In the genomic region with DNA sequence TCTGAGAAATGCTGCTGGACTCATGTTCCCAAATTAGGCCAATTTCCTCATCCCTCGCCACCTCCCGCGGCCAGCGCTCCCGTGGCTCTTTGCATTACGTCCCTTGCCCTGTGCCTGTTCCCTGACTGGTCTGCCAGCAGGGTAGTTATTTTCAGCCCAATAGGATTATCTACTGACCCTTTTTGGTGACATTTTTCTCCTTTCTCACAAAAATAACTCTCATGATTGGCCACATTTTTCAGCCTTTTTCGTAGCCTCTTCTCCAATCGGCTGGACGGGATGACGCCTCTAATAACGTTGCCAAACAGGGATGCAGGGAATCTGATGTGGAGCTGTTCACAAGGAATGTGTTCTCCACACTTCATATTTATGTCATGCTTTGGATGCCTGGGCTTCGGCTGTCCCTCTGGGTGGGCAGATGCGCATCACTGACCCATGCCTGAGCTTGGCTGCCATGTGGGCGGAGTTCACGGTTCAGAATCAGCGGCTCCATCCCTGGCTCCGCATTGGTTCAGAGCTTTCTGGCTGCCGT, we compare ENCODE assay signal across 9 mouse cellular contexts. TPM values are rescaled to one million over a fixed set of nuclear protein-coding genes. Genes with fewer than 3 reads are reported as not detected.
DNase-seq lines count a peak whose midpoint lies in the region; ATAC-seq and TF ChIP-seq lines count a peak whose summit lies in the region.
"Had no signal": no experiment of that assay in that cellular context is flagged by ENCODE, and none has a peak within 500 bp of the region (broad histone marks: within the 10 kb centered on the region; RNA-seq: fewer than 3 reads in every experiment).

No protein-coding gene starts in this region.

- no peak overlapping the region for H3K4me3 ChIP-seq in liver, adult 2 months (ENCODE audit: insufficient read depth, low read depth, low read length)
- H3K4me3 ChIP-seq in midbrain, embryonic 15.5 days = no peak overlapping the region
- no peak overlapping the region for H3K4me3 ChIP-seq in forebrain, embryonic 14.5 days (ENCODE audit: low read depth, low read length)

- no peaks in the 10 kb centered on the region for H3K27me3 ChIP-seq in liver, adult 2 months (ENCODE audit: control insufficient read depth, insufficient read depth, low read length)
- H3K27me3 ChIP-seq in midbrain, embryonic 15.5 days (replicated peaks) = no peaks in the 10 kb centered on the region
- H3K27me3 ChIP-seq in forebrain, embryonic 14.5 days (replicated peaks; ENCODE audit: control insufficient read depth, insufficient read depth, low read length) = no peaks in the 10 kb centered on the region

- DNase-seq in liver, adult 2 months (ENCODE audit: extremely low read depth, low read depth, low spot score) = peak; percentile 17
- DNase-seq in liver = no peak
- peak; percentile 62 for DNase-seq in gastrocnemius, postnatal 25 days
- peak; percentile 60 for DNase-seq in kidney, postnatal 14 days
- DNase-seq in adrenal gland, postnatal 36 days = no peak
- no peak for DNase-seq in forebrain, embryonic 14.5 days (ENCODE audit: low spot score)
- no peak for DNase-seq in left cerebral cortex, postnatal 14 days (ENCODE audit: low spot score in 2 of 2)

- intact Hi-C loops in left cerebral cortex, postnatal 14 days (cut with DNase I) = no loop called here

- H3K9ac ChIP-seq in liver, adult 2 months (ENCODE audit: low read depth, low read length) = no peak overlapping the region
- H3K9ac ChIP-seq in midbrain, embryonic 15.5 days = no peak overlapping the region
- H3K9ac ChIP-seq in forebrain, embryonic 14.5 days (ENCODE audit: low read length) = no peak overlapping the region

- TF ChIP-seq CTCF in liver, adult 2 months (IDR thresholded peaks at IDR 0.05; ENCODE audit: low read depth, low read length) = no peak

- peak overlapping the region; percentile 24 for H3K4me2 ChIP-seq in midbrain, embryonic 15.5 days
- H3K4me2 ChIP-seq in forebrain, embryonic 14.5 days (ENCODE audit: low read length) = no peak overlapping the region

- H3K27ac ChIP-seq in liver, adult 2 months (replicated peaks; ENCODE audit: insufficient read depth, low read depth, low read length) = no peak overlapping the region
- H3K27ac ChIP-seq in midbrain, embryonic 15.5 days = no peak overlapping the region
- H3K27ac ChIP-seq in forebrain, embryonic 14.5 days (ENCODE audit: low read depth, low read length) = no peak overlapping the region

- no peaks in the 10 kb centered on the region for H3K9me3 ChIP-seq in midbrain, embryonic 15.5 days
- H3K9me3 ChIP-seq in forebrain, embryonic 14.5 days (replicated peaks; ENCODE audit: control insufficient read depth, low read length) = no peaks in the 10 kb centered on the region

- WGBS in liver, adult 2 months = 78% methylated on average over 18 of the region's 18 CpGs
- WGBS in midbrain, embryonic 15.5 days = 26% methylated on average over 18 of the region's 18 CpGs
- 28% methylated on average over 18 of the region's 18 CpGs for WGBS in forebrain, embryonic 14.5 days

- ATAC-seq in midbrain, embryonic 15.5 days (replicated peaks) = no peak
- ATAC-seq in forebrain, embryonic 14.5 days = no peak

- no peak for TF ChIP-seq POLR2A in liver, adult 2 months (IDR thresholded peaks at IDR 0.05; ENCODE audit: extremely low read depth, insufficient read depth, low read length)

- H3K36me3 ChIP-seq in liver, adult 2 months (ENCODE audit: control insufficient read depth, insufficient read depth, low read length) = no peaks in the 10 kb centered on the region
- no peaks in the 10 kb centered on the region; the same call in 1 of the 2 replicates for H3K36me3 ChIP-seq in midbrain, embryonic 15.5 days (replicated peaks)
- H3K36me3 ChIP-seq in forebrain, embryonic 14.5 days (ENCODE audit: control insufficient read depth, insufficient read depth, low read length) = peaks cover 9% of the 10 kb centered on the region; the same call in 1 of the 2 replicates

- no peaks in the 10 kb centered on the region for H3K4me1 ChIP-seq in liver, adult 2 months (ENCODE audit: control insufficient read depth, insufficient read depth, low read length)
- peaks cover 8% of the 10 kb centered on the region for H3K4me1 ChIP-seq in midbrain, embryonic 15.5 days
- H3K4me1 ChIP-seq in forebrain, embryonic 14.5 days (ENCODE audit: control insufficient read depth, insufficient read depth, low read length) = no peaks in the 10 kb centered on the region

- no peaks in the 10 kb centered on the region for H3K79me2 ChIP-seq in liver, adult 2 months (ENCODE audit: control insufficient read depth, insufficient read depth, low read length)

RNA-seq across cellular contexts. Expression of gene Ift43, which starts 9.3 kb away (rescaled TPM):
- 3.5 and 6.0 TPM in 2 replicates for total RNA-seq in liver, adult 2 months (2014; rRNA removed)
- polyA plus RNA-seq in liver, adult 2 months (2012; rRNA removed) = 3.9 and 4.5 TPM in 2 replicates
- total RNA-seq in gastrocnemius, postnatal 25 days (2021) = 1 to 10 TPM; 7.8 to 9.5 TPM
- 47.3 and 47.9 TPM in 2 replicates for polyA plus RNA-seq in midbrain, embryonic 15.5 days (2015; fragmentation: Nextera tagmentation; extraction: Ambion mirVana)
- 10 to 100 TPM; 23.5 to 25.9 TPM for total RNA-seq in adrenal gland, postnatal 36 days (2021)
- 73.7 and 82.0 TPM in 2 replicates for polyA plus RNA-seq in forebrain, embryonic 14.5 days (2014; fragmentation: Nextera tagmentation; extraction: Ambion mirVana)
- total RNA-seq in left cerebral cortex, postnatal 14 days (2021) = 10 to 100 TPM; 10.9 to 12.4 TPM
- total RNA-seq: neutrophil, adult 5-6 weeks had no signal

RNA-seq across cellular contexts. Expression of gene Tgfb3, which starts 12.8 kb away (rescaled TPM):
- total RNA-seq in liver, adult 2 months (2014; rRNA removed) = 0.46 and 0.54 TPM in 2 replicates
- polyA plus RNA-seq in liver, adult 2 months (2012; rRNA removed) = 0.68 and 0.84 TPM in 2 replicates
- 10 to 100 TPM; 31.4 to 32.5 TPM for total RNA-seq in gastrocnemius, postnatal 25 days (2021)
- 3.5 and 4.7 TPM in 2 replicates for polyA plus RNA-seq in midbrain, embryonic 15.5 days (2015; fragmentation: Nextera tagmentation; extraction: Ambion mirVana)
- total RNA-seq in adrenal gland, postnatal 36 days (2021) = 10 to 100 TPM in 1 of 2 experiments, 1 to 10 TPM in 1; 8.2 to 11.1 TPM
- 4.0 and 5.1 TPM in 2 replicates for polyA plus RNA-seq in forebrain, embryonic 14.5 days (2014; fragmentation: Nextera tagmentation; extraction: Ambion mirVana)
- 10 to 100 TPM; 11.9 to 13.8 TPM for total RNA-seq in left cerebral cortex, postnatal 14 days (2021)

Comparison
In these comparisons a context has a peak if more than half of its experiments do, and no peak if none do; other contexts are left out.
1. DNase-seq: peak in liver, adult 2 months (single experiment), gastrocnemius, postnatal 25 days (single experiment) and kidney, postnatal 14 days (single experiment); none in liver (single experiment), adrenal gland, postnatal 36 days (0 of 2), forebrain, embryonic 14.5 days (single experiment) and left cerebral cortex, postnatal 14 days (0 of 2).